Mouse (Mus musculus): ENCODE measurements around the gene Mmp25. TPM values are rescaled to one million over a fixed set of nuclear protein-coding genes. Genes with fewer than 3 reads are reported as not detected.

The Mmp25 gene
- polyA plus RNA-seq, 1 experiment, result not detected

GRCm38 (mm10) chr17:23592208-23592925 is 52.7 kb downstream of the Mmp25 start:
- TF ChIP-seq GATA1 (IDR thresholded peaks at IDR 0.05; ENCODE audit: borderline replicate concordance, low read length) (no peak), FLI1 (IDR thresholded peaks at IDR 0.05; ENCODE audit: low read length) (no peak)
- Histone ChIP-seq H3K36me3 (replicated peaks; ENCODE audit: low read length) (no peaks in the 10 kb centered on the region), H3K4me3 (replicated peaks) (peak overlapping the region; percentile 90), H3K4me1 (peaks cover 21% of the 10 kb centered on the region), H3K9me3 (no peaks in the 10 kb centered on the region), H3K27me3 (replicated peaks) (peaks cover 9% of the 10 kb centered on the region)

- H3K4me3 ChIP-seq (replicated peaks), result no peak overlapping the region
- peaks cover 38% of the 10 kb centered on the region for H3K27me3 ChIP-seq (replicated peaks)
- TF ChIP-seq GATA1 (IDR thresholded peaks at IDR 0.05; ENCODE audit: borderline replicate concordance, low read length) (no peak), FLI1 (IDR thresholded peaks at IDR 0.05; ENCODE audit: low read length) (no peak)
Measured at GRCm38 (mm10) chr17:23587253-23587652, 57.8 kb downstream of the Mmp25 start.

GRCm38 (mm10) chr17:23585721-23586491 is 59.2 kb downstream of the Mmp25 start:
- Histone ChIP-seq H3K4me3 (replicated peaks) (peak overlapping the region; percentile 88), H3K9me3 (no peaks in the 10 kb centered on the region), H3K27me3 (replicated peaks) (peaks cover 38% of the 10 kb centered on the region), H3K4me1 (peaks cover 25% of the 10 kb centered on the region), H3K36me3 (replicated peaks; ENCODE audit: low read length) (no peaks in the 10 kb centered on the region)
- TF ChIP-seq FLI1 (IDR thresholded peaks at IDR 0.05; ENCODE audit: low read length) (no peak), GATA1 (IDR thresholded peaks at IDR 0.05; ENCODE audit: borderline replicate concordance, low read length) (no peak)

More at GRCm38 (mm10) chr17:23587253-23587652, 57.8 kb downstream of the Mmp25 start:
- Histone ChIP-seq H3K9me3 (no peaks in the 10 kb centered on the region), H3K36me3 (replicated peaks; ENCODE audit: low read length) (no peaks in the 10 kb centered on the region), H3K4me1 (peaks cover 30% of the 10 kb centered on the region)

- Histone ChIP-seq H3K4me1 (peaks cover 34% of the 10 kb centered on the region), H3K36me3 (replicated peaks; ENCODE audit: low read length) (no peaks in the 10 kb centered on the region), H3K27me3 (replicated peaks) (peaks cover 47% of the 10 kb centered on the region), H3K9me3 (no peaks in the 10 kb centered on the region), H3K4me3 (replicated peaks) (no peak overlapping the region)
- no peak for TF ChIP-seq GATA1 (IDR thresholded peaks at IDR 0.05; ENCODE audit: borderline replicate concordance, low read length)
- no peak for TF ChIP-seq FLI1 (IDR thresholded peaks at IDR 0.05; ENCODE audit: low read length)
Measured at GRCm38 (mm10) chr17:23584786-23585185, 60.3 kb downstream of the Mmp25 start.

Other genes with a start within 250 kb of the Mmp25 start
- 0.01 TPM in 1 of 2 replicates, not detected in the other for gene Vmn2r117, start 165.6 kb downstream of the Mmp25 start, polyA plus RNA-seq (2012; ENCODE audit: insufficient read depth, low replicate concordance)
- 4.9 and 8.0 TPM in 2 replicates for gene Zfp213, start 81.0 kb downstream of the Mmp25 start, polyA plus RNA-seq (2012; ENCODE audit: insufficient read depth, low replicate concordance)
- gene Zfp13, start 45.8 kb downstream of the Mmp25 start, polyA plus RNA-seq (2012; ENCODE audit: insufficient read depth, low replicate concordance), result 0.96 TPM in 1 of 2 replicates, not detected in the other
- not detected in 2 replicates for gene Zscan10, start 44.4 kb downstream of the Mmp25 start, polyA plus RNA-seq (2012; ENCODE audit: insufficient read depth, low replicate concordance)
- gene Bicdl2, start 15.2 kb upstream of the Mmp25 start, polyA plus RNA-seq (2012; ENCODE audit: insufficient read depth, low replicate concordance), result not detected in 2 replicates
- gene Hcfc1r1, start 28.3 kb upstream of the Mmp25 start, polyA plus RNA-seq (2012; ENCODE audit: insufficient read depth, low replicate concordance), result 263 and 516 TPM in 2 replicates
- 67.3 and 89.9 TPM in 2 replicates for gene Thoc6, start 28.6 kb upstream of the Mmp25 start, polyA plus RNA-seq (2012; ENCODE audit: insufficient read depth, low replicate concordance)
- 3.1 TPM in 1 of 2 replicates, not detected in the other for gene Tnfrsf12a, start 32.2 kb upstream of the Mmp25 start, polyA plus RNA-seq (2012; ENCODE audit: insufficient read depth, low replicate concordance)
- gene Cldn6, start 34.0 kb upstream of the Mmp25 start, polyA plus RNA-seq (2012; ENCODE audit: insufficient read depth, low replicate concordance), result 0.48 TPM in 1 of 2 replicates, not detected in the other
- not detected in 2 replicates for gene Cldn9, start 38.7 kb upstream of the Mmp25 start, polyA plus RNA-seq (2012; ENCODE audit: insufficient read depth, low replicate concordance)
- 0.22 TPM in 1 of 2 replicates, not detected in the other for gene 1520401A03Rik, start 77.5 kb upstream of the Mmp25 start, polyA plus RNA-seq (2012; ENCODE audit: insufficient read depth, low replicate concordance)
- 43.9 and 71.2 TPM in 2 replicates for gene Pkmyt1, start 81.1 kb upstream of the Mmp25 start, polyA plus RNA-seq (2012; ENCODE audit: insufficient read depth, low replicate concordance)
- 1.7 TPM in 1 of 2 replicates, not detected in the other for gene Paqr4, start 95.6 kb upstream of the Mmp25 start, polyA plus RNA-seq (2012; ENCODE audit: insufficient read depth, low replicate concordance)
- gene Kremen2, start 100.6 kb upstream of the Mmp25 start, polyA plus RNA-seq (2012; ENCODE audit: insufficient read depth, low replicate concordance), result not detected in 2 replicates
- 6.0 and 53.7 TPM in 2 replicates for gene Flywch1, start 126.3 kb upstream of the Mmp25 start, polyA plus RNA-seq (2012; ENCODE audit: insufficient read depth, low replicate concordance)
- gene Flywch2, start 140.8 kb upstream of the Mmp25 start, polyA plus RNA-seq (2012; ENCODE audit: insufficient read depth, low replicate concordance), result 17.2 and 29.2 TPM in 2 replicates
- gene Srrm2, start 145.3 kb upstream of the Mmp25 start, polyA plus RNA-seq (2012; ENCODE audit: insufficient read depth, low replicate concordance), result 117 and 357 TPM in 2 replicates
- 484 and 719 TPM in 2 replicates for gene Elob, start 183.9 kb upstream of the Mmp25 start, polyA plus RNA-seq (2012; ENCODE audit: insufficient read depth, low replicate concordance)
- not detected in 2 replicates for gene Prss33, start 190.8 kb upstream of the Mmp25 start, polyA plus RNA-seq (2012; ENCODE audit: insufficient read depth, low replicate concordance)
- not detected in 2 replicates for gene Prss32, start 198.6 kb upstream of the Mmp25 start, polyA plus RNA-seq (2012; ENCODE audit: insufficient read depth, low replicate concordance)
- gene Prss41, start 198.9 kb upstream of the Mmp25 start, polyA plus RNA-seq (2012; ENCODE audit: insufficient read depth, low replicate concordance), result 0.28 TPM in 1 of 2 replicates, not detected in the other
- not detected in 2 replicates for gene Prss21, start 222.8 kb upstream of the Mmp25 start, polyA plus RNA-seq (2012; ENCODE audit: insufficient read depth, low replicate concordance)
- gene Dcpp1, start 235.6 kb upstream of the Mmp25 start, polyA plus RNA-seq (2012; ENCODE audit: insufficient read depth, low replicate concordance), result not detected in 2 replicates
- not detected in 2 replicates for gene Dcpp2, start 235.6 kb upstream of the Mmp25 start, polyA plus RNA-seq (2012; ENCODE audit: insufficient read depth, low replicate concordance)